Mouse (Mus musculus): ENCODE measurements around the gene Lrrtm3.

Lrrtm3 gene

DNA sequence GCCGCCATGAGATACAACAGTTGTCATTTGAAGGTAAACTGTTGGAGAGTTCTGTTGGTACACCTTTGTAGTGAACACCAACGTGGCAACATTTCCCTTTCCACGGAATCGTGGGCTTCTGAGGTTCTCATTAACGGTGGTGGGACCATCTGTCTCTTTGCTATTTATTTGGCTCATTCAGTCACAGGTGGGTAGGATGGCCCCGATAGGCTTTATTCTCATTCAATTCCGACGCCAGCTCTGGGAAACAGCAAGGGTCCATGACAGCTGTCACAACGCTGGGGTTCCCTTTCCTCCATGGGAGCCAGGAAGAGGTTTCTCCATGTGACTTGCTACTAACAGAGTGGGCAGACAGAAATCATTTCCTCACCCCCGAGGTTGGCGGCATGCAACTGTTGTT lies 48.2 kb downstream of the Lrrtm3 start:
- DNase-seq (ENCODE audit: low read depth, low spot score), result no peak

- DNase-seq (ENCODE audit: low read depth, low spot score), result no peak
Observed at GRCm38 (mm10) chr10:64041218-64041617, 48.9 kb downstream of the Lrrtm3 start.

DNA sequence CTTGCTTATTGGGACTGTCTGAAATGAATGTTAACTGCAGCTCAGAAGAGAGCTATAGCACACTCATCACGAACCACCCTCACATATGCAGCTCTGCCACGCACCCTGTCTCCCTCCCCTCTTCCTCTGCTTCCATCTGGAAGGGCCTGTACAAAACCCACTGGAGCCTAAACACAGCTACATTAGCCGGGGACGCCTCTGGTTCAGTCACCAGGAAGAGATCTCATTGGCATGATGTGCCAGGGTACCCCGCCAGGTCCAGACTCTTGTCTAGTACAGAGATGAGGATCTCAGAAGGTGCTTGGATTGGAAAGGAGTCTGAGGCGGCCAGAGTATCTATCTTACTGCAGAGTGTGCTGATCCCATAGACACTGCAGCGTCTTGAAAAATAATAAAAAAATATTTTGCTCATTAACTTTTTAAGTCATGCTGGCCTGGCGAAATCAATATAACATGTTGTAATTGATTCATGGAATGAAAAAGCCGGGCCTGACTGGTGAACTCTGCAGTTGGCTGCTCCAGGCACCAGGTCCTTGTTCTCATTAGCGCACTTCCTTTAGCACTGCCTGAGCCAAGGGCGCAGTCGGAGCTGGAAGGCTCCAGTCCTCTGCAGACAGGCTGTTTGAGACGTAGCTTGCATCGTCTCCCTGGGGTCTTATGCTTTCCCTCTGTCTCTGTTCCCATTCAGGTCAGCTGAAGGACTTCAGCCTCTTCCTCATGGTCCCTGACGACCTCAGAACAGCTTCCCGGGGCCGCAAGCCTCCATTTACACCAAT lies 50.1 kb downstream of the Lrrtm3 start:
- no peak for DNase-seq (ENCODE audit: low read depth, low spot score)

GRCm38 (mm10) chr10:64030901-64031300 lies 59.2 kb downstream of the Lrrtm3 start:
- DNase-seq (ENCODE audit: low read depth, low spot score), result no peak

DNA sequence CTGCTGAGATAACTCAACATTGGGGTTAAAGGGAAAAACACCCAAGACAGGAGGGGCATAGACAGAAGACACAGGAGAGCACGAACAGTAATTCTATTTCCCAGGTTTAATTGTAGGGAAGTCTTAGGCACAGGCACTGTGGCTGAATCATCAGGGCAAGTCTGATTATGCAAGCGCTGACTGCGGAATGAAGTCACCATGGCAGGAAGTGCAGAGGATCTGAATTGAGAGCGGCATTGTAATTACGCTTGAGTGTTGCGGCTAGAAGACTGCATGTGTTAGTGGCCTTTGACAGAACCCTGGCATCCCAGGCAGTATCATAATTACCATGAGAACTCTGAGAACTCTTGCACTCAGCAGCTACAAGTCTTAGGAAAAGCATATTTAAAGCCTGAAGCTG lies 66.7 kb downstream of the Lrrtm3 start:
- DNase-seq (ENCODE audit: low read depth, low spot score), result no peak

GRCm38 (mm10) chr10:64020347-64020746 lies 69.7 kb downstream of the Lrrtm3 start:
- no peak for DNase-seq (ENCODE audit: low read depth, low spot score)

GRCm38 (mm10) chr10:64001996-64002395 lies 88.1 kb downstream of the Lrrtm3 start:
- no peak for DNase-seq (ENCODE audit: low read depth, low spot score)

DNA sequence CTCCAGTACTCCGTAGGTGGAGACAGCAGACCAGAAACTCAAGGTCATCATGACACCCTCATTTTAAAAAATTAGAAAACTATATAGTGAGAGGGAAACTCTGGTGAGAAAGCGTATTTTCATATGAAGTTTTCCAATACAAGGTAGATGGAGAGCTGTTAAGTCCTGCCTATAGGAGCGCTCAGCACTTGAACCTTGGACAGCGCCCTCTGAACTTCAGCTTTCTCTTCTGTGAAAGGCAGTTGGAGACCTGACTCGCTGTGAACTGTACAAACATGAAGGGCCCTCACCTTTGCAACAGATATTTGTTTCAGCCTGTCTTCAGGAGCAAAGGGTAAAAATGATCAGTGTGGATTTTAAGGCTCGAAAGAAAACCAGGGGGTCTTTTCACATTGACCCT lies 88.5 kb downstream of the Lrrtm3 start:
- DNase-seq (ENCODE audit: low read depth, low spot score), result no peak

- no peak for DNase-seq (ENCODE audit: low read depth, low spot score)
Observed at GRCm38 (mm10) chr10:63994251-63994650, 95.8 kb downstream of the Lrrtm3 start.

DNA sequence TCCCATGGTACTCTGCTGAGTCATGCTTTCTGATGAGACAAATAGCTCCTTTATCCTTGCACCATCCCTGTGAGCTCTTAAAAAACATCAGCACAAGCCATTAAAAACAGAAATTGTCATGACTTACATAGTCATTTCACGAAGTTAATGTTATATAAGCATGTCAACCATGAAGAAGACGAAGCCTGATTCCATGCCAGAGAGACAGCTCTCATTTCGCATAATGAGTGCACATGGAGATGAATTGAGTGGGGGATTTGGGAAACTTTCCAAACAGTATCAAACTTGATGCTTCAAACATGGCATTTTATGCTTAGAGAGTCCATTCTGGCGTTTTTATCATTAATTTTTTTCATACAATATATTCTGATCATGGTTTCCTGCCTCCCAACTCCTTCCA lies 104.5 kb downstream of the Lrrtm3 start:
- no peak for DNase-seq (ENCODE audit: low read depth, low spot score)

GRCm38 (mm10) chr10:63979410-63979809 lies 110.7 kb downstream of the Lrrtm3 start:
- no peak for DNase-seq (ENCODE audit: low read depth, low spot score)

DNA sequence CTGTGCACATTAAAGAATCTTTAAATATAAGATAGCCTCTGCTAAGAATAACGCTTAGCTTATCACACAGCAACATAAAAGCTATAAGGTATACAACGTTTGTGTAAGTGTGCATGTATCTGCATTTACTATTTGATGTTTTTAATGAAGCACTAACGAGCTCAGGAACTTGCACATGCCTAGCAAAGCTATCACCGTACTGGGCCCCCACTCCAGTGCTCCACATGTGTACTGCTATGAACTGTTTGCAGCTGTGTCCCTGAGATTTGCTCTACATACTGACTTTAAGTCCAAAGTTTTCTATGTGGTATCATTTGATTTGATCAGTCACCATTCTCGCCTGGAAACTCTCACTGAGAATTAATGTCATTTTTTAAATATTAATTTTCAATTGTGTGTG lies 111.1 kb downstream of the Lrrtm3 start:
- DNase-seq (ENCODE audit: low read depth, low spot score), result no peak

DNA sequence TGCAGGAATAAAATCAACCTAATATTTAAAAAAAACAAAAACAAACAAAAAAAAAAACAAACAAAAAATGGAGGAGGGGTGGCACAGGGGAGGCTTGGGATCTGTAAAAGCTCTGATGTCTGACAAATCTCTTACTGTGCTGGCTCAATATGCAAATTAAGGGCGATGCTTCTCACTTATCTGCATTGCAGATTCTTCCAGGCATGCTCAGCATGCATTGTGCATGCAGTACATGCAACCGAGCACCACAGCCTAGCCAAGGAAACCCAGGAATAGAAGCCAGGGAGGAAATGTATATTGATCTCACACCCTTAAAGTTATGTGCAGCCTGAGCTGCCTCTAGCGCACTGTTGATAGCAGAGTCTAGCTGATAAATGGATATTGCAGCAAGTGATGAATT lies 111.5 kb downstream of the Lrrtm3 start:
- DNase-seq (ENCODE audit: low read depth, low spot score), result no peak

DNA sequence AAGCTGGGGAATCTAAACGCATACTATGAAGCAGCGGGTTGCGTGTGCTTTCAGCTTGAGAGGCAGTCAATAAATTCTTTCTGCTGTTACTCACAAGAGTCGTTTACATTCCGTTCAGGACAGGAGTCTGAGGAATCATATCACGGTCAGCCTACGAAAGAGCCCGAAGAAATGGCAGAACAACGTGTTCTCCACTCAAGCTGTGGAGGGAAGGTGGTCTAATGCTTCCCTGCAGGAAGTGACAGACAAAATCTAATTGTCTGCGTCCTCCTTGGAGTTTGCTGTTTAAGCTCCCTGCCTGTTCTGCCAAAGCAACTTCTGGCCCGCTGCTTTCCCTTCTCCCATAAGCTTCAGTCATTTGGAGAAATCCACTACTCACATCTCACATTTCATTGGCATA lies 112.0 kb downstream of the Lrrtm3 start:
- no peak for DNase-seq (ENCODE audit: low read depth, low spot score)

- DNase-seq (ENCODE audit: low read depth, low spot score), result no peak
Observed at GRCm38 (mm10) chr10:63972300-63972699, 117.8 kb downstream of the Lrrtm3 start.

DNA sequence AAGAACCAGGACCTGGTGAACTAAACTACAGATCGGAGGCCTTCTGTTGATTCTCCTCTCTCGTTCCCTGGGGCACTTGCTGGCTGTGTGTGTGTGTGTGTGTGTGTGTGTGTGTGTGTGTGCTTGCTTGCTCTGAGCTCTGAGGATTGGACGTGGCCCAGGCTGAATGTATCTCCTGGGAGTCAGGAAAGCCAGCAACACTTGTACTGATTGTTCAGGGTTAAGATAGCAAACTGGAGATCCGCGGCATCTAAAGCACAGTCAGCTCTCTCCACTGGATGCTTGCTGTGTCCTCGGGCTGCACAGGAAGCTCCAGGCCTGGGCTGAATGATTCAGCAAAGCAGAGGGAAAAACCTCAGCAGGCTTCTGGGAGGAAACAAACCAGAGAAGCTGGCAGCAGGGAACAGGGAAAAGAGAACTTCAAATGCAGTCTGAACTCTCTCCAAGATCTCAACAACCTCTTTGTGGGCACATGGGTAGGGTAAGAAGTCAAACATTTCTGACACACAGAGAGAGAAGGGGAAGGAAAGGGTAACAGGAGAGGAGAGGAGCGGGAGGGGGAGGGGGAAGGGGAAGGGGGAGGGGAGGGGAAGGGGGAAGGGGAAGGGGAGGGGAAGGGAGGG lies 135.7 kb downstream of the Lrrtm3 start:
- no peak for DNase-seq (ENCODE audit: low read depth, low spot score)

DNA sequence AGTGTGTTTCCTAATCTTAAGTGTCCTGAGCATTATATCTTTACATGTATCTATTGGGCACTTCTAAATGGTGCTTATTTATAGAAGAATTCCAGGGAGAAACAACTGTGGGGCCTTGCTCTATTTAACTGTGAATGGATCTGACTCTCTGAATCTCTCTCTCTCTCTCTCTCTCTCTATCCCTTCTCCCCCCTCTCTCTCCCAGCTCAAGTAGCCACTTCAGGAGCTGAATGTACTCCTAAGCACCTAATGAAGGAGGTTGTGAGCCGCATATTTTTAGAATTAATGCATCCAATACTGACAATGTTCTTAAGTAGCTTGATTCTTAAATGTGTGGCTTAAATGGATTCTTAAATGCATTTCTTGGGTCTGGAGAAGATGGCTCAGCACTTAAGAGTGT lies 138.6 kb downstream of the Lrrtm3 start:
- DNase-seq (ENCODE audit: low read depth, low spot score), result no peak

- no peak for DNase-seq (ENCODE audit: low read depth, low spot score)
Observed at GRCm38 (mm10) chr10:63950867-63951266, 139.2 kb downstream of the Lrrtm3 start.

- no peak for DNase-seq (ENCODE audit: low read depth, low spot score)
Observed at GRCm38 (mm10) chr10:63947266-63947665, 142.8 kb downstream of the Lrrtm3 start.

DNA sequence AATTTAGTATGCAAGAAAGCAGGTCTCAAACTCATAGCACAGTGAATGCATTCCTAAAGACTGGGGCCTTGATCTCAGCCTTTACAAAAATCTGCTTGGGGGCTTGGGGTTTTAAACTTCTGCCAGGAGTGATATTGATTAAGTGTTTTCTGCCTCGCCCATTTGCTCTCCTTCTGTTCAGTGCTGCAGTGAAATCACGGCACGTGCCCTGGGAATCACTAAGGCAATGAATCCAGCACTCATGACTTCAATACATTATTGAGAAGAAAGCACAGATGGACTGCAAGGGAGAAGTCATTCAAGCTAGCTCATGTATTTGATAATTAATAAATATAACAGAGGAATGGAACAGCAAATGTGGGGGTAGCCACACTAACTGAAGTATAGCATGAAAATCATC lies 144.5 kb downstream of the Lrrtm3 start:
- no peak for DNase-seq (ENCODE audit: low read depth, low spot score)

- no peak for DNase-seq (ENCODE audit: low read depth, low spot score)
Observed at GRCm38 (mm10) chr10:63933946-63934345, 156.1 kb downstream of the Lrrtm3 start.

GRCm38 (mm10) chr10:63927334-63927733 lies 162.7 kb downstream of the Lrrtm3 start, which contains the start of gene Gm10118:
Gene Gm10118, minus strand, starts transcription at chr10:63927434.
- no peak for DNase-seq (ENCODE audit: low read depth, low spot score)

- DNase-seq (ENCODE audit: low read depth, low spot score), result no peak
Observed at GRCm38 (mm10) chr10:63908878-63909277, 181.2 kb downstream of the Lrrtm3 start.
